Mouse (Mus musculus): ENCODE results near the gene Olfr557.

Olfr557 gene

DNA sequence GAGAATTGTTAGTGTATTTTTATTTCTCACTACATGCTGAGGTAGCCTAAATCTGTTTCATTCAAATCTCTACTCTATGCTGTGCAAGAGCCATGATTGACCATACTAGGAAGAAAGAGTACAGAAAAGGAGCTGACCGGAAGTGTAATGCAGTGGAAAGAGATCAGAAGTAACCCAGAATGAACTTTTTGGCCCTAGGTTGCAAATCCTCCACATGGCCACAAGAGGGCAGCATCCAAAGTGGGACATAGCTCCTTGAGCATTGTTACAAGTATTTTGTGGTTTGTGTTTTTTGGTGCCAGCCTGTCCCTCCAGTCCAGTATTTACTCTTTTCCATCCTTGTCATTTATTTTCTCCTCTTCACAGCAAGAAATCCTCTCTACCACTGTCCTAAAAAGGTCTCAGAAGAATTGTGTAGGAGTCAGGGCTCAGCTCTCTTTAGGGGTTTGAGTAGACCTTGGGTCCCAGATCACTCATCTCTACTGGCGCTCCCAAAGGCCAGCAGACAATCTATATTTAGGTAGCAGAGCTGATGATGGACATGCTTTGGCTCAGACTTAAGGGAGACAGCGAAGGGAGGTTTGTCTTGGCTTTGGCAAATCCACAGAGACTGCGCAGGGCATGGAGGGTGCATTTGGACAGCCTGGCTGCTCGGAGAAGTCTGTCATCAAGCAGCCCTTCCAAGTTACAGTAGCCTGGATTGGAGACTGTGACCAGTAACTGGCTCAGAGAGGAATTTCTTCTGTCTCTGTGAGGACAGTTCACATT, at the start of gene Olfr557:
Gene Olfr557 (plus strand): TSS at position 553 of the 768 bp plus-strand sequence.
- DNase-seq (ENCODE audit: low spot score in 2 of 2), result no peak

DNA sequence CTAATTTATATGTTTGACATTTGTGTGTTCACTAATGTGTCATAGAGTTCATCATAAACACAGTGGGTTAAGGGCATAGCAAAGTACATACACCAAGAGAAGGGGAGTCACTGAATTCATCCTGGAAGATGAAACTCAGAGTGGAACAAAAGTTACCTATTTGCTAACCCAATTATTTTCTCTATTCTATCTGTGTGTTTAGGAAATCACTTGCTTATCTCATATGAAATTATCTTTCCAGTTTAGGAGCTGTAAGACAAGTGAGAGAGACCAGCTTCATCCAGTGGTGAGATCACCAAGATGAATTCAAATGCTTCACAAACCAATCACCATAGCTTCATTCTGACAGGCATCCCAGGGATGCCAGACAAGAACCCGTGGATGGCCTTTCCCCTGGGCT, 37.2 kb upstream of the Olfr557 start, which contains the start of gene Olfr555:
Gene Olfr555 (plus strand): TSS at position 301 of the 400 bp plus-strand sequence.
- DNase-seq (ENCODE audit: low spot score in 2 of 2), result no peak

DNA sequence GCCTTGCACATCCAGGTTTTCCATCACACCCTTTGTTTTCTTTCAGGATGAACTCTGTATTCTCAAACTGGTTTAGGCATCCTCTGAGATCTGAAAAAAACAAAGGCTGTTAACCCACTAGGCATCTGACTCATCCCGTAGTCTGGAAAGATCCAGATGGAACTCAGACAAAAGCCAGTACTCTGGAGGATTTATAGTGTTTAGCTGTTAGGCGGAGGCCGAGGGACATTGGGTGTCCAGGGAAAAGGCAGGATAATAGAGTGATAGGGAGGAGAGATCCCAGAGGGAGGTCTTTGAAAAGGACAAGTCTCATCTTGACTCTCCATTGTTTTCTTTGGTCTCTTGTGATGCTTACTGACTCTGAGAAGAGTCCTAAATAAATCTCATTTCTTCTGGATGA, 31.1 kb upstream of the Olfr557 start, which contains the start of gene Olfr556:
Gene Olfr556 (plus strand): TSS at position 301 of the 400 bp plus-strand sequence.
- no peak for DNase-seq (ENCODE audit: low spot score in 2 of 2)

DNA sequence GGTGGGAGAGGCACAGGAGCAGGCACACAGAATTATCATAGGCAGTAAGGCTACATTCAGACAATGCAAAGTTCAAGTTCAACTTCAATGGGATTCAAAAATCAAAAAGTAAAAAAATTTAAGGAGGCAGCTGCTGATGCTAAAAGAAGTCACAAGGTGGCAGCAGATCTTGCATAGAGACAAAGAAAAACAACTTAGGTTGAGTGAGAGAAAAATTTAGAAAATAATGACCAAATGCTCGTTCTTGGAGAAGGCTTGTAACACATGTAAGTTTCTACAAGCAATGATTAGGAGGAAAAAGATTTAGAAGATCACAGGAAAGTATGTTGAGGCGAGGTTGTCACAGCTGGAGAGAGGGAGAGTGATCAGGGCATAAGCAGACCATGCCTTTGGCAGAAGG, 30.3 kb upstream of the Olfr557 start:
- no peak for DNase-seq (ENCODE audit: low spot score in 2 of 2)

DNA sequence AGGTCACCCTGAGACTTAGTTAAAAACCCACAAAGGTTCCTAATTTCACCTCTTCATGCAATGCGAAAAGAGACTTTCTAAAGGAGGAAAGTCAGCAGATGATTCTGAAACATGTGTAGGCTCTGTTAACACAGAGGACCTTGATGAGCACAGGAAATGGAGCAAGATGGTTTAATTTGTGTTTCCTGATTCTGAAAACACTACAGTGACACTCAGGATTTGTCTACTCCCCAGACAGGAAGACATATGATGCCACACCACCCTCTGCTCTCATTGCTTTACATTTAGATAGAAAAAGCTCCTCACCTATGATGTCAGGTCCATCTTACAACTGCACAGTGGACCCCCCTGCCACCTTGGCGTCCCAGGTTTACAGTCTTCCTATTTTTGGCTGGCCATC, 19.5 kb upstream of the Olfr557 start:
- no peak for DNase-seq (ENCODE audit: low spot score in 2 of 2)

DNA sequence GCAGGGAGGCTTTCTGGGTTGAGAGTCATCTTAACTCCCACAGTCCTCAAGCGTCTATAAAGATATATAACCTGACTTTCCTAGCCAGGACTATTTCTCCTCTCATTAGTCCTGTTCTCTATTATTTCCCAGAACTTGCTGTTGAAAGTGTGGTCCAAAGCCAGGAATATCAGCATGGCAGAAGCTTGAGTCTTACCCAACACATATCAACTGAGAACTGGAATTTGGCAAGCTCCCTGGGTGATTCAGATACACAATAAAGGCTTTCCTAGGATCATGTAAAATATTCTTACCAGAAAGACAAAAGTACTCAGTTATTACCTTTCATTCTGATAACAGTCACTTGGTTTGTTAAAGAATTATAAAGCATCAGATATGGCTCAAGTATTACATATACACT, 13.8 kb upstream of the Olfr557 start:
- DNase-seq (ENCODE audit: low spot score in 2 of 2), result no peak

DNA sequence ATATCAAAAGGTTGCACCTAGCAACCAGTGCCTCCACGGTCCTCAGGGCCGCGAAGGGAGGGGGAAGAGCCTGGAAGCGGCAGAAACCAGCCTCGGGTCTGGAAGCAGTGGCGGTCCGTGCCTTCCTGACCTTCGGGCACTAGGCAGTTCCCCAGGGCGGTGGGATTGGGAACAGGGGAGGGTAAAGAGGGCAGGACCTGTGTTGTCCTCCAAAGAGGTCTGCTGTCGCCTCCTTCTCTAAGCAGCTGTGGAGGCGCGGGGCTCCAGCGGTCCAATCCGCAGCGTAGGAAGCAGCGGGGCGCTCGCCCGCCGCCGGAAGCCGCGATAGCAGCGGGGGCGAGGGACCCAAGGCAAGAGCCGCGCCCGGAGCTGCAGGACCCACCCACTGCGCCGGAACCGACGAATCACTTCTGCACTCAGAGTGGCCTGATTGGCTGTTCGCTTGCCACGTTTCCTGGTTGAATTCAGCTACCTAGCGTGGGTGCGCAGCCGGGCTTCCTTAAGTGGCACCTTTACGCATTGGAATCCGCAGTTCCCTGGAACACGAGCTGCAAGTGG, 8.7 kb upstream of the Olfr557 start, which contains the start of gene Trim68:
Gene Trim68 (minus strand): TSS at position 384 of the 558 bp plus-strand sequence.
- DNase-seq (ENCODE audit: low spot score in 2 of 2), result peak; percentile 91 to 94

DNA sequence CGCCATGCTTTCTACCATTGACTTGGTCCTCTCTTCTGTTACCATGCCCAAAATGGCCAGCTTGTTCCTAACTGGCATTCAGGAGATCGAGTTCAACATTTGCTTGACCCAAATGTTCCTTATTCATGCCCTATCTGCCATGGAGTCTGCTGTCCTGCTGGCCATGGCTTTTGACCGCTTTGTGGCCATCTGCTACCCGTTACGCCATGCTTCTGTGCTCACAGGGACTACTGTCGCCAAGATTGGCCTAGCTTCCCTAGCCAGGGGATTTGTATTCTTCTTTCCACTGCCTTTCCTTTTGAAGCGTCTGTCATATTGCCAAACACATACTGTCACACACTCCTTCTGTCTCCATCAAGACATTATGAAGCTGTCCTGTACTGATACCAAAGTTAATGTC, 2.8 kb downstream of the Olfr557 start:
- DNase-seq (ENCODE audit: low spot score in 2 of 2), result no peak

DNA sequence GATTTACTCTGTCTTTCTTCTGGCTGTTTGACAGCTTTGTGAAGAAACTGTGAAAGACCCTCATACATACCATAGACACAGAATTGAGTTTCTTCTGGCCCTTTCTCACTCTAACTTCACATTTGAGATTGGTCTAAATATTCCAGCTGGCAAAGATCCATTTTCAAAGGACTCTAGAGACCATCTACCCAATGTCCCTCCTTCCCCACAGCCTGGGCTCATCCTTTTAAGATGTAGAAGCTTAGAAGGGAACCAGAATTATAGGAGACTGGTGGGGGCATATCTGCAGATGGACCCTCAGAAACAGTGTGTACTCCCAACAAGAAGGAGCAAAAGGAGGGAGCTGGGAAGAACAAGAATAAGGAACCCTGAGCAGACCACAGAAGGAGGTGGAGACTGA, 6.2 kb downstream of the Olfr557 start, which contains the start of gene Olfr558:
Gene Olfr558 (plus strand): TSS at position 301 of the 400 bp plus-strand sequence.
- no peak for DNase-seq (ENCODE audit: low spot score in 2 of 2)

DNA sequence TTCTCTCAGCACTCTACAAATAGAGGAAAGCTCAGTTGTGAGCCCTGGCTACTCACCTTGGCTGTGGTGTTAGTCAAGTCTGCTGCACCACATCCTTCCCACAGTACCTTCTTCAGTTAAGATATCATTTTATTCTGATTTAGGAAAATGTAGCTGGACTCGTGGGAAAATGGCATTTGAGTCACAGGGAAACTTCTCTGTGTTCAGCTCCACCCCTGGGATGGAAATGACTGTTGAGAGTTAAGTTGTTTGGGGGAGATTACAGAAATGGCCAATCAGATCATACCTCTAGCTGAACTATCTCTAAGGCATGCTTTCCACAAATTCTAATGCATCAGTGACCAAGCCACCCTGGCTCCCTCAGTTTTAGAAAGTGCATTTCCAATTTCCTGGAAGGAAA, 23.3 kb downstream of the Olfr557 start, which contains the start of gene Olfr33:
Gene Olfr33 (minus strand): TSS at position 101 of the 400 bp plus-strand sequence.
- DNase-seq (ENCODE audit: low spot score in 2 of 2), result no peak

DNA sequence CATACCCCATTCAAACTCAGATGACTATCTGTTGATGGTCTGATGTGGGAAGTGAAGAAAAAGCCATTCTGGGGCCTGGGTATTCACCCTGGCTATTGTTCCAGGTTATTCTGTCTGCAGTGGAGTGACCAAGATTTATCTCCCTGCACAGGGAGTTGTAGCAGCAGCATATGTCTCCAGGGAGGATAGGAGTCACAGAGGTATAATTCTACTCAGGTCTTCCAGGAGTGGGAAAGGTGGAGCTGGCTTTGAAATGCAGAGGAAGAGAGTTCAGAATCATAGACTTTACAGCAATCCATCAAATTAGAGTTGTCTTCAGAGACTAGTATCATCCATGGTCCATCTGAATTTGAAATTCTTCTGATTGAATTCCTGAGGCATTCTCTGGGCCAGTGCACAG, 31.7 kb downstream of the Olfr557 start, which contains the start of gene Olfr559:
Gene Olfr559 (minus strand): TSS at position 101 of the 400 bp plus-strand sequence.
- DNase-seq (ENCODE audit: low spot score in 2 of 2), result no peak

DNA sequence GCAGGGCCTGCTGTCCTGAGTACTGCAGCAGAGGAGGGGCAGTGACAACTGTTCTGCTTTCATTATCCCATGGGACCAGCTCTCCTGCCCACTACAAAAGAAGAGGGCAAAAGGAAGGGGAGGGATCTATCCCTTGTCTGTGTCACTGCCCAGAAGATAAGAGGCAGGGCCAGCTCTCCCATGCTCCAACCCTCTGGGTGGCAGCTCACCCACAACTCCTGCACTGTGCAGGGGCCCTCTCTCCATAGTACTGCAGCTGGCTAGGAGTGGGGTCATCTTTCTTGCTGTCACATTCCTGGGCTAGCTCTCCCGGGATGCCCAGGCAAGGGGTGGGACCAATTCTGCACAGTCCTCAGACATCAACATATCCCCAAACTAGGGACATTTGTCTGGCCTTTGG, 38.1 kb downstream of the Olfr557 start:
- no peak for DNase-seq (ENCODE audit: low spot score in 2 of 2)

DNA sequence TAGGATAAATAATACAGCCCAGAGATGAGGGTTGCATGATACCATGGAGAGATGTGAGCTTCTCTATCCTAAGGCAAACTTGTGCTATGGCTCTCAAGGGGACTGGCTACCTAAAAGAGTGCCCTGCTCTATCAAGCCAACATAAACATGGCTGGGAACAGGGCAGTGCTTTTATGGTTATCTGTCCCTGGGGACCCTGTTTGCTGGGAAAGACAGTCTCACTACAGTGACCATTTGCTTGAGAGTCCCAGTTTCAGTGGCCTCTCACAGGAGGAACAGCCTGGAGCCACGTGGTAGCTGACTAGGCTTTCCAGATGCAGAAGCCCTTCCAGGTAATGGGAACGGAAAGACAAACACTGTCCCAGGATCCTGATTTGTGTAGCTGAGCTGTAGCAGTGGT, 42.0 kb downstream of the Olfr557 start:
- DNase-seq (ENCODE audit: low spot score in 2 of 2), result no peak

Data from right cerebral cortex, postnatal 36 days (tissue).